Mouse (Mus musculus): Measurements from ENCODE around the gene Hbs1l. TPM values are rescaled to one million over a fixed set of nuclear protein-coding genes. Genes with fewer than 3 reads are reported as not detected.

Hbs1l gene
- total RNA-seq, 2 experiments from 2014 or later, result 68.9 to 70.3 TPM

GRCm38 (mm10) chr10:21304672-21305632 is 9.2 kb downstream of the Hbs1l start:
- DNase-seq (ENCODE audit: low spot score in 2 of 2), result no peak

- no peak for DNase-seq (ENCODE audit: low spot score in 2 of 2)
Observed at GRCm38 (mm10) chr10:21313732-21314131, 18.0 kb downstream of the Hbs1l start.

GRCm38 (mm10) chr10:21316123-21316522 is 20.3 kb downstream of the Hbs1l start:
- no peak for DNase-seq (ENCODE audit: low spot score in 2 of 2)

- DNase-seq (ENCODE audit: low spot score in 2 of 2), result no peak
Observed at GRCm38 (mm10) chr10:21318250-21318649, 22.5 kb downstream of the Hbs1l start.

- no peak for DNase-seq (ENCODE audit: low spot score in 2 of 2)
Observed at GRCm38 (mm10) chr10:21318996-21319395, 23.2 kb downstream of the Hbs1l start.

- DNase-seq (ENCODE audit: low spot score in 2 of 2), result no peak
Observed at GRCm38 (mm10) chr10:21320601-21321000, 24.8 kb downstream of the Hbs1l start.

GRCm38 (mm10) chr10:21326352-21326751 is 30.6 kb downstream of the Hbs1l start:
- no peak for DNase-seq (ENCODE audit: low spot score in 2 of 2)

- DNase-seq (ENCODE audit: low spot score in 2 of 2), result no peak
Observed at GRCm38 (mm10) chr10:21327605-21328135, 31.9 kb downstream of the Hbs1l start.

- no peak for DNase-seq (ENCODE audit: low spot score in 2 of 2)
Observed at GRCm38 (mm10) chr10:21334349-21335105, 38.7 kb downstream of the Hbs1l start.

- DNase-seq (ENCODE audit: low spot score in 2 of 2), result no peak
Observed at GRCm38 (mm10) chr10:21335534-21335933, 39.8 kb downstream of the Hbs1l start.

- DNase-seq (ENCODE audit: low spot score in 2 of 2), result no peak
Observed at GRCm38 (mm10) chr10:21337191-21337590, 41.4 kb downstream of the Hbs1l start.

GRCm38 (mm10) chr10:21341706-21342105 is 45.9 kb downstream of the Hbs1l start:
- no peak for DNase-seq (ENCODE audit: low spot score in 2 of 2)

GRCm38 (mm10) chr10:21342331-21343005 is 46.7 kb downstream of the Hbs1l start:
- no peak for DNase-seq (ENCODE audit: low spot score in 2 of 2)

GRCm38 (mm10) chr10:21347332-21347731 is 51.6 kb downstream of the Hbs1l start:
- no peak for DNase-seq (ENCODE audit: low spot score in 2 of 2)

- DNase-seq (ENCODE audit: low spot score in 2 of 2), result no peak
Observed at GRCm38 (mm10) chr10:21349449-21349848, 53.7 kb downstream of the Hbs1l start.

- DNase-seq (ENCODE audit: low spot score in 2 of 2), result no peak
Observed at GRCm38 (mm10) chr10:21349946-21350345, 54.2 kb downstream of the Hbs1l start.

- no peak for DNase-seq (ENCODE audit: low spot score in 2 of 2)
Observed at GRCm38 (mm10) chr10:21350531-21351515, 55.0 kb downstream of the Hbs1l start.

- DNase-seq (ENCODE audit: low spot score in 2 of 2), result no peak
Observed at GRCm38 (mm10) chr10:21351766-21352165, 56.0 kb downstream of the Hbs1l start.

GRCm38 (mm10) chr10:21353890-21354289 is 58.1 kb downstream of the Hbs1l start:
- DNase-seq (ENCODE audit: low spot score in 2 of 2), result no peak

- DNase-seq (ENCODE audit: low spot score in 2 of 2), result no peak
Observed at GRCm38 (mm10) chr10:21354506-21354905, 58.7 kb downstream of the Hbs1l start.

Measured in adrenal gland, postnatal 4 days (tissue).